Mouse (Mus musculus) frontal cortex, adult (tissue): Measurements from ENCODE around the gene Trip6.

ENCODE experiments used
- ATAC-seq: cut with Nextera tagmentation; 2 replicates; pipeline ENCODE4 v1.9.2; 2017; ENCODE audit warnings: mild to moderate bottlenecking, moderate library complexity, mixed read lengths; ENCODE audit not compliant: low TSS enrichment

The Trip6 gene

GRCm38 (mm10) chr5:137268131-137268910 lies 45.9 kb downstream of the Trip6 start:
- ATAC-seq = no peak

DNA sequence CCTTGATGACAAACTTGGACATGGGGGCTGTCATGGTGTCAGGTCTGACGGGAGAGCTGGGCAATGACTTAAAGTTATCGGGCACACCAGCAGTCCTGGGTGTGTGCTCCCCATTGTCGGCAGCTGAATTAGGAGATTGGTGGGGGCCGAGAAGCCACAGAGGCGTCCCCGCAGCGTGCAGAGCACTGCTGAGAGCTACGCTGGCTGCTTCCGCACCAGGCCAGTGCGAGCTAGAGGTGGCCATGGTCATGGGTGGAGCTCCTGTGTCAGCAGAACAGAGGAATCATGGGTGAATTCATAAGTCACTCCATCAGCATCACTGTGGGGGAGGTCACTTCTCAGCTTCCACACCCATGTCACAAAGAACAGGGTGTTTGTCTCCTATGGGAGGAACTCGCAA lies 49.4 kb downstream of the Trip6 start:
- ATAC-seq = no peak

DNA sequence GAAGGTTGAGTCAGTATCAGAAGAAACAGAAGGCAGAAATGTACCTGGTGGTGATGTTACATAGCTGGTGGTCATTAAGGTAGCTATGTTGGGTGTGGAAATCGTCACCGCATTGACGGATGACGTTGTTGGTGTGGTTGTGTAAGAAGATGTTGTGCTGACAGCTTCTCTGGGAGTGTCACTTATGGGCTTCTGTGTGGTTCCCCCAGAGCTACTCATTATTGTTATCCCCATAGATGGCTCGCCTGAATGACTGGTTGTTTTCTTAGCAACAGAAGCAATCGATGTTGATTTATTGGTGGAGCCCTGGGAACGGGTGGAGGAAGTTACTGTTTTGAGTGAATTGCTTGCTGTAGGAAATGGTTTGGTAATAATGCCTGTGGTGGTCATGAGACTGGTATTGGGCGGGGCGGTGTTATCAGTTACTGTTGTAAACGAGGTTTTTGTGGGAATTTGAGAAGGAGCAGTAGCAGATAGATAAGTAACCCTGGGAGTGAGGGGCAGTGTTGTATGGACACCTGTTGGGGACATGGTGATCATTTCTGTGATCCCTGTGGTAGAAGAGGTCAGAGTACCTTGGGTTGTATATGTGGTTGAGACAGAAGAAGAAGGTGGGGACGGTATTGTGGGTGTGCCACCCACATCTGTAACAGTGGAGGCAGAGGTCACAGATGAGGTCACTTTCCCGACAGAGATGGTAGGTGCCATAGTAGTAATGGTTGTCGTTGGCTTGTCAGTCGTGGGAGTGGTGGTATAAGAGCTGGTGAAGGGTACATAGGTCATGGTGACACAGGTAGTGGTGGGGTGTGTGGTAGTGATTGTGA lies 50.1 kb downstream of the Trip6 start:
- no peak for ATAC-seq
